Mouse (Mus musculus) skeletal muscle tissue, adult 2 months (tissue): Measurements from ENCODE around the gene Atxn7l1.

Experiments
- DNase-seq: peaks from one replicate; pipeline ENCODE4 v3.0.0-alpha.2; 2012; ENCODE audit warnings: low read depth, low spot score

The Atxn7l1 gene

DNA sequence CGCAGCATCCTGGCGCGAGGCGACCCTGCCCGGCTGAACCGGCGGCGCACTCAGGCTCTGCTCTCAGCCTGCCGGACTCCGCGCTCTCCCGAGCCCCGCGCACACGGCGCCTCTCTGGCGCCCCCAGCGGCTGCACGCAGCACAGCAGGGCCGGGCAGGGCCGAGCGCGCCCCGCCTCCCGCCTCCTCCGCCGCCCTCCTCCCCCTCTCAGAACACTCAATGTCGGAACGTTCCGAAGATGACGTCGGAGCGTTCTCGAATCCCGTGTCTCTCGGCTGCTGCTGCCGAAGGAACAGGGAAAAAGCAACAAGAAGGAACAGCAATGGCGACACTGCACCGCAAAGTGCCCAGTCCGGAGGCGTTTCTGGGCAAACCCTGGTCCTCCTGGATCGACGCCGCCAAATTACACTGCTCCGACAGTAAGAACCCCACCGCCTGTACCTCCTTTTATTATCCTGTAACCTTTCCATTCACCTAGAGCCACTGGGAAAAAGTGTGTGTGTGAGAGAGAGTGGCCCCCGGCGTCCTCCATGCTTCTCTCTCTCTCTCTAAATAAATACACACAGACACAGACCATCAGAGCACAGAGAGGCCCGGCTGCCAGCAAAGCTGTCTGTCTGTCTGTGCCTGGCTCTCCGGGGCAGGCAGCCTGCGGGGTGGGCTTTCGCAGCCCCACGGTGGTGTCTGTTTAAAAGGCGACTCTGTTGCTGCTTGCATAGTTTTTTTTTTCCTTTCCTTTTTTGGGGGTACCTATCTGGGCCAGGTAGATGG is at the start of gene Atxn7l1:
Gene Atxn7l1, plus strand, starts transcription at position 197 of the 771 bp plus-strand sequence.
- peak; percentile 95 for DNase-seq

DNA sequence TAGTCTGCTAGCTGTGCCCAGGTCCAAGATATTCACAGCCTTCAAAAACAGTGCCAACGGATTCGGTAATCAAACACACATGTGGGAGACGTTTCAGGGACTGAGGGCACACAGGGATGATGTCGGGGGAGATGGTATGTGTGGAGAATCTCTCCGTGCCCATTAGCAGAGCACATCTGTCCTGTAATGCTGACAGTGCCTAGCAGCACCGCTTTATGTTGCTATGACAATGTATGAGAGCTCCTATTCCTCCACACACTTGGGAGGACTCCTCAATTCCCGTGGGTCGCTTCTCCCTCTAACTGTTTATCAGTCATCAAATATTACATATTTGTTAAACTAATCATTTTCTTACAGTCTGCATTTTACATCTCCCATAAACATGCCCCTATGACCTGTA is 45.9 kb upstream of the Atxn7l1 start:
- no peak for DNase-seq

DNA sequence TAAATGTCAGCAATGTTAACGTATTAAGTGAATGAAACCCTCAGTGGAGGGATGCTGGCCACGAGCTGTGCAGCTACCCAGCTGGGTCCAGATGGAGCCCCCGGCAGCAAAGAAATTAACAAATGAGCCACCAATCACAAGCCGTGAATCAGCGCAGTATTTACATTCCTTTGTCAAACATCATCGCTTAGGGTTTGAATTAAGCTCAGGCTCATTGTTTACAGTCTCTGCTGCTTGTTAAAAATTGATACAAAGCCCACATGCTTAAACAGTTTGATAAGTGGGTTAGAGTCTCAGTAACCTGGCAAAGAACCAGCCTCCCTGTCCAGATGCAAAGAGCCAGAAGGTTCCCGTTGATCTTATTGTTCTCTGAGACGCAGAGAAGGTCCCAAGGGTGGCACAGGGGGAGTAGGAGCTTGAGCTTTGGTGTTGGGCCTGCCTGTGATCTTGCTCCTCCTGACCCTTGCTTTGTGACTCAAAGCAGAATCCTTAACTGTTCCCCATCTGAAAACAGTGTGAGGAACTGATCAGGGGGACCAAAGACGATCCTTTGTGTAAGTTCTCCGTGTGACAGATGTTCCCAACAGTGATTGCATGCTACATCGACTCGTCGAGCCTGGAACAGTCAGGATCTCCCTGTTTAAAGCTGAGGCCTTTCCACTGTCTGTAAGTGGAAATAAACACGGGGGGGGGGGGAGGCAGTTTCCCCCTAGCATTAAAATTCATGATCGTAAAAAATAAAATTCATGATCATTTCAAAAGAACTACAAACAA is 45.0 kb upstream of the Atxn7l1 start:
- no peak for DNase-seq

DNA sequence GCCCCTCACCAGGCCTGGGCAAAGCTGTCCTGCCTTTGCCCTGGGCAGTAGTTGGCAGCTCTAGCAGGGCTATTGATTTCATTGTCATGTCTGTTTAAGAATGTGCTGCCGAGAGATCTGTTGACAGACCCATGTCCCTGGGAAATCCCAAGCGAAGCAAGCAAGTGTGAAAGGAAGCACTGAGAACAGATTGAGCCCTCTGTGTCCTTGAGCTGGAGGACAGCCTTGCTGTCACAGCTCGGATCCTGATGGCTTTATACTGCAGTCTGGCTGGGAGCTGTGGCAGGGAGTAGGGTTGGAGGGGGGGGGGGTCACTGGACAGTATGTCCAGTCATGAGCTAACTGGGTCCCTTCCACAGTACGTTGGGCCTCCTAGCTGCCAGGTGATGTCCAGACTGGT is 41.8 kb upstream of the Atxn7l1 start:
- DNase-seq, result no peak

DNA sequence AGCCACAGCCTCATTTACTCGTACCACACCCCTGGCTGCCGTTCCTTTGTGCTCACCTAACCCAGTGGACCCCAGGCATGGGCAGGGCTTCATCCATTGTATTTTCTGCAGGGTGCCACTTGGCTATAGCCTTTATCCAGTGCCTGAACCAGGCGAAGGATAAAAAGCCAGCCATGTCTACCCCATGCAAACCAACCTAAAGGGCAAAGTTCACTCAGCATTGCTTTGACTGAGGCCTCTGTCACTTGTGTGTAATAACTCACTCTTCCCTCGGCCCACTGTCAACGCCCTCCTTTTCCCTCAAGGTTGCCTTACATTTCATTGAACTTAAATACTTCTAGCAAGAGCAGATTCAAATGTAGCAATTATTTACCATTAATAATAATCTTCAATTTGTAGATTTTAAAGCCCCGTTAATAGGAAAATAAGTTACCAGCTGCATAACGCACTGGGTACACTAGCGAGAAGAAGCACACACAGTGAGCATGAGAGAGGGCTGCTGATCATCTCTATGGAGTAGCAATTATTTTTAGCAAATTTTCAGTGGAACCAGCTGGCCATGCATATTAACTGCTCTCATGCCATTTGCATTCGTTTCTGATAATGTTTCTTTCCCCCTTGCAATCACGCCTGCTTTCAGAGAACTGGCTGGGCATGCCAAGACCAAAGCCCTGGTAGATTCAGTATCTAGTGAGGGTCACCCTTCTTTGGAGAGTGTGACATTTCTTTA is 40.9 kb upstream of the Atxn7l1 start:
- no peak for DNase-seq

DNA sequence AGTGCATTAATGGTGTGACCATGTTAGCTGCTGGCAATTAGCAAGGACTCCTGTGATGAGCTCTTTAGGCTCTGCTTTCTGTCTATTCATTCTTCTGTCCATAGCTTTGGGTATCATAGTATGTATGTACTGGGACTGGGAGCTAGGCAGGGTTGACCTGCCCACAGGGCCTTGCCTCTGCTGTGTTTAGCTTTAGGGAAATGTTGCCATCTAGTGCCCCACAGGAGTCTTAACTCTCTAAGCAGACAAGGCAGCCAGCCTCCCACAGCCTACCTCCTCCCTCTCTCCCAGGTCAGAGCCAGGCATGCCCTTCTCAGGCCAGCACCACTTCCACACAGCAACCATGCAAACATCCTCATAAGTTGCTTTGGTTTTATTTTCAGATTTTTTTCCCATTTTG is 38.0 kb upstream of the Atxn7l1 start:
- DNase-seq, result peak; percentile 64

DNA sequence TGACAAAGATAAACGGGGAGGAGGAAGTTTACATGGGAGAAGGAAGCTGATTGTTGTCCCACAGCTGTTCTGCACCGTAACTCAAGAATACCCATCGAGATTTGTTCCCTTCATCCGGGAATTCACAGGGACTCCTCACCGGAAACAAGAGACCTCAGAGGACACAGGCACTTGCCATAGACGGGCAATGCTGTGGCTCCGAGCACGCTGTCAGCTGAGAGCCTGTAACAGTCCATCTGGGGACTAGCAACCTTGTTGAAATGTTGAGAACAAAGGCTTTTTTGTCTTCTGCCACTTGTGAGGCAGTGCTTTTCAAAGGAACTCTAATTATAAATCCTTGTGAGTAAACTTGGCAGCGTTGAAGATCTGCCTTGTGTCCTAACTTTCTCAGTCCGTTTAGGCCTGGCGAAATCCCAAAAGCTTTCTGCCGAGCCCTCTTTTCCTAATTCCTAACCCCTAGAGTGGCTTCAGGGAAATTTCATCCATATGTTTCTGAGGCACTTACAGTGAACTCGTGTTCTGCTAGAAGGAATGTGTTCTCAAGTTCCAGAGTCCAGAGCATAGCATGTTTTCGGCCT is 36.5 kb upstream of the Atxn7l1 start:
- peak; percentile 21 for DNase-seq

DNA sequence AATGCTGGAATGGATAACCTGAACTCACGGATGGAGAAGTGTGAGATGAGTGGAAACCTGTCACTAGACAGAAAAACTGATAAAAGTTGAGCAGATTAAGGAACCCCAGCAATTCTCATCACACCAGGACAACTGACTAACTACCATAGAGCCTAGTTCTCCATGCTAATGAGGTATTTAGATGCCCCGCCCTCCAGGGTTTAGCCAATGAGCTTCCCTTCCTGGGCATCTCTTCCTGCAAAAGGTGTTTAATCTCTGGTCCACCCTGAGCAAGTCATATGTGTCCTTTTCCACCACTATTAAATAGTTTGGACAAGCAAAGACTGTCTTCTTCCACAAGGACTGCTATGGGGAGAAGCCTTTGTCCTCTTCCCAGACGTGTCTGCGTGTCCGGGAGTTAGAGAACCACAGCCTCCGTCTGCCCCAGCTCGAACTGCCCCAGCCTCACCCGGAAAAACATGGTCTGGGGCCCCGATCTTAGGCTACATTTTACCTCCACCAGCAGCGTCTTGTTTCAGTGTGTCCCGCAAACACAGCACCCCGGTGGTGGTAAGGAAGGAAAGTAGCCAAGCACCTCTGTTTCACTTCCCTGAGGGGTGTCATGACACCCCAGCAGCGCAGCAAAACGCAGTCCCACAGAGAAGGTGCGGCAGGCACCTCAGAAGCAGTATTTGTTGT is 28.7 kb upstream of the Atxn7l1 start:
- no peak for DNase-seq

DNA sequence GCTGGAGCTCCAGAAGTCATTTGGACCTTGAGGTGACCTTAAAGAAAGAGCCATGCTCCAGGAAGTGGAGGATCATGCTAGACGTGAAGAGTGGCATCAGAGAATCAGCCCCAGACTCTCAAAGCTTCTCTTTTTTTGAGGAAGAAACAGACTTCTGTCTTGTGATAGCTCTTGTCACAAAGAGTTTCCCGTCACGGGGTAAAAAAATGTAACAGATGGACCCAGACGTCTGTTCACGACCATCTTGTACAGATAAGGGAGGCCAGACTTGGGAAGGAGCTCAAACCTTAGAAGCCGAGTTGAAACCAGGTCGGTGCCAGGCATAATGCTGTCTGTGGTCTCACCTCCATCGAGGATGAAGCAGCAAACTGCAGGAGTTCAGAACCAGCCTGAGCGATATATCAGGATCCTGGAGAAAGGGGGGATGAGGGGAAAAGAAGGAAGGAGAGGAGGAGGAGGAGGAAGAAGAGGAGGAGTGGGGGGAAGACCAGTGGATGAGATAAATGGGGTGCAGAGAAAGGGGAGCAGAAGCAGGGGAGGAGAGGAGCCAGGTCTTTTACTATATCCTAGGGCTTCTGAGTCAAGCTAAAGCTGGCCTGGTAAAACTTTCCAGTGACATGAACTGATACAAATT is 21.8 kb upstream of the Atxn7l1 start:
- DNase-seq, result no peak

DNA sequence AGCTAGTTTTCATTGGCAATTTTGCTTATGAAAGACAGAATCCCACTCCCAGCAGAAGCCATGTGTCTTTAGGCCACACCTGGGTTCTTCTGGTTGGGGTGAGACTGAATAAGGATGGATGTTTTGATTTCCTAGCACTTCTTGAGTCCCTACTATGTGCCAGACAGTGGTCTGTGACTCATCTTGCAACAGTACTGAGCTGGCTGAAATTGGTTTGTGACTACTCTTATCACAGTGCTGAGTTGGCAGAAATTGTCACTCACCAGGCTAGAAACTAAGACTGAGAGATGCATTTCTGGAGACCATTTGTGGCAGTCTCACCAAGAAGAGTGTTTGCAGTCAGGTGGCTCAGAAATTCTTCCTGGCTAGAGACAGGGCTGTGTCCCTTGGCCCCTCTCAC is 21.2 kb upstream of the Atxn7l1 start:
- no peak for DNase-seq

DNA sequence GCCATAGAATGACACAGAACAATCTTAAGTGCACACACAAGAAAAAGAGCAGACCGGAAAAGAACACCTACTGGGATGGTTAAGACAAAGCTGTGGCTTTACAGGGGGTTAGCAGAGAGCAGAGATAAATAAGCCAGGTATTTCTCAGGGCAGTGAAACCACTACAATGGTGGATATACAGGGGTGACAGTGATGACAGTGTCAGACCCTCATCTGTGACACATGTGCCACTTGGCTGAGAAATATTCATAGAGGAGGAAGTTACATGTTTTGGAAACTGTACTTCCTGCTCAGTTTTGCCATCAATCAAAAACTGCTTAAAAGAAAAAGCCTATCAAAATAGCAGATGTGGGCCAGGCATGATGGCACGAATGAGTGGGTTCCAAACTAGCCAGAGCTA is 19.4 kb upstream of the Atxn7l1 start:
- DNase-seq, result no peak

DNA sequence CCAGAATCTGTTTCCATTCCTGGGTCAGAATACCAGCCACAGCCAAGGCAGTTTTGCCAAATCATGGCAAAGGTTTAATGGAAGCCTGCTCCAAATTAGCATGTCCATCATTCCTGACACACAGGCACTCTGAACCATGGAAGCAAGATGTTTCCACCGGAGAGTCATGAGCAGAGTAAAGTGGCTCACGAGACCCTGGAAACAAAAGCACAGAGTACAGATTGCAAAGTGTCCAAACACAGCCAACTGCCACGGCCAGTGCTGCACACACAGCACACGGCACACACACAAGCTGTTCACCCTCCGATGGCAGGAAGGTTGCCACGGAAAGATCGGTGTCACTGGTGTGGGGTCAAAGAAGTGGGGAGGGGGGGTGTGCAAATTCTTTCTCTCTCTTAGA is 18.8 kb upstream of the Atxn7l1 start:
- no peak for DNase-seq

DNA sequence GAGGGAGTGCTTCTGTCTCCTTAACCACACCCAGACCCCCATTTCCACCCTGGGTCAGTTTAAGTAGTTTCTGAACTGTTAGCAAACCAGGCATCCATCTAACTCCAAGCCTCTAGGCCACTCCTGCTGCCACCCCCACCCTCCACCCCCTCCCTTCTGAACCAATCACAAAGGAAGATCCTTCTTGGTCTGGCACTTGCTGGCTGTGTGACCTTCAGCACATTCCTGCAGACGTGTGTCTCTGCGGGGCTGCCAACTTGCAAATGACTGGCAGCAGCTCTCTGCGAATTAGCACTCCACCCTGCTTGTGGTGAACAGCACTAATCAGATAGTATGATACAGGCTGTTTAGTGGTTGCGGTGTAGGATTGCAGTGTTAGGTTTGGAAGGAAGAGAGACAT is 18.1 kb upstream of the Atxn7l1 start:
- peak; percentile 17 for DNase-seq

DNA sequence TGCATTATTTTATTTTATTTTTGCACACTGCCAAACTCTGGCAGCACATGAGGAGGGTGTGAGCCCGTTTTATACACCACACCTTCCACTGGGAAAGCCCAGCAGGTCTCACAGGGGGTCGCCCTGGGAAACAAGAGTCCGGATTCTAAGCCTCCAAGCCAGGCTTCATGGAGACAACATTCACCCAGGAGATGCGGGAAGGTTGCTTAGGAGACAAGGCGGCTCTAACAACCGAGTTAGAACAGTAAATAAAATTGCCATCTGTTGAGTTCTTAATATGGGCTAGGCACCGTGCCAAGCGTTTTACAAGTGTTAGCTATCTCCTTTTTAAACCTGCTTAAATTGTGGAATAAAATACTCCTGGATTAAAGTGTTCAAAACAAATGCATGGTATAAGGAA is 17.1 kb upstream of the Atxn7l1 start:
- DNase-seq, result no peak

DNA sequence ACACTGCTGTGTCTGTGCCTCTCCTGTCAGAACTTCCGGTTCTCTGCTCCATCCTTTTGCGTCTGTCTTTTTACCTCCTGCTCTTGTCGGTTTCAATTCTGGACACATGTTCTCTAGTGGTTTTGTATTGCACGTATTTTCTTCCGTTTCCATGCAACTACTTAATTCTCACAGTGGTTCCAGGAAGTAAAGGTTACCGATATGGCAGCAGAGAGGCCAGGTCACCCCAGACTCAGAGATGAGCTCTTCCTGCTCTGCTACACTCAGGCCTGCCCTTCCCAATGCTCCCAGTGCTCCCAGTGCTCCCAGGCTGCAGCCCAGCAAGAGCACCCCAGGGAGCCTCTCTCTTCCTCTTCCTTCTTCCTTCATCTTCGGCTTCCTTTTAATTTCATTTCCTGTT is 15.7 kb upstream of the Atxn7l1 start:
- DNase-seq, result no peak

DNA sequence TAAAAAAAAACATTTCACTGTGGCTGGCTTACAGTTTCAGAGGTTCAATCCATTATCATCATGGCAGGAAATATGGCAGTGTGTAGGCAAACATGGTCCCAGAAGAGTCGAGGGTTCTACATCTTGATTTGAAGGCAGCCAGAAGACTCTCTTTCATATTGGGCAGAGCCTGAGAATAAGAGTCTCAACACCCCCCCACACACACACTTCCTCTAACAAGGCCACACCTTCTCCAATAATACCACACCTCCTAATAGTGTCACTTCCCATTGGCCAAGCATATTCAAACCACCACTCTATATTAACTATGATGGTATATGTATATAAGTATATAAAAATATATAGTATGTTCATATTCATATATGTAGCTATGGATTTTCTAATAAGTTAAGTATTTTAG is 9.6 kb upstream of the Atxn7l1 start:
- no peak for DNase-seq

DNA sequence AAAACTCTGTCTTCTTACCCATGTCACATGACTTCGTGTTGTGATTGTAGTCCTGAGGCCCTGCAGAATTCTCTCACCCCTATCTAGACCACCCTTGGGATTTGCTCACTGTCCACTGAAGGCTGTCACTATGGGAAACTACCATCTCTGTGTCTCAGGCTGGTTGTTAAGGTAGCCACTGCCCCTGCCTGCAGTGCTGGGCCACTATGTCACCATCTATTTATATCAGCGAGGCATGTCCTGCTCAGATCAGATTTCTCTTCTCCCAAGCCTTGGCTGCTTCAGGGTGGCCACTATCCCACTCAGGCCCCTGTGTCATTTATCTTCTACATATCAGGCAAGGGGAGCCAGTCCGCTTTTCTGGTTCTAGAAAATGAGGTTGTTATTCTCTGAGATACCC is 8.4 kb upstream of the Atxn7l1 start:
- DNase-seq, result peak; percentile 88

DNA sequence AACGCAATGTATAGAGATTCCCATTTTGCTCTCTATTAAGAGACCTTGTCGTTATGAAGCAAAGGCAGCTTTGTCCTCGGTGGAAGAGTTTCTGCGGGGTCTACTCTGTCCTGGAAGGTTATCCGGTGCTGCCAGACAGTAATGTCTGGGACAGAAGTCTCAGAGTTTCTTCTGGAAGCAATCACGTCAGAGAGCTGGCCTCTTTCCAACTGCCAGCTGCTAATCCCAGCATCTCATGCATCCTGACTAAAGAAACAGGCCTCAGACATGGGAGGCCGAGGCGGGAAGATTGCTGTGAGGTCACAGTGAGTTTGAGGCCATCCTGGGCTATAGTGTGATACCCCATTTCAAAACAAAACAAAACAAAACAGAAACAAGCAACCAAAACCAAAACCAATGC is 3.0 kb upstream of the Atxn7l1 start:
- DNase-seq, result peak; percentile 30

DNA sequence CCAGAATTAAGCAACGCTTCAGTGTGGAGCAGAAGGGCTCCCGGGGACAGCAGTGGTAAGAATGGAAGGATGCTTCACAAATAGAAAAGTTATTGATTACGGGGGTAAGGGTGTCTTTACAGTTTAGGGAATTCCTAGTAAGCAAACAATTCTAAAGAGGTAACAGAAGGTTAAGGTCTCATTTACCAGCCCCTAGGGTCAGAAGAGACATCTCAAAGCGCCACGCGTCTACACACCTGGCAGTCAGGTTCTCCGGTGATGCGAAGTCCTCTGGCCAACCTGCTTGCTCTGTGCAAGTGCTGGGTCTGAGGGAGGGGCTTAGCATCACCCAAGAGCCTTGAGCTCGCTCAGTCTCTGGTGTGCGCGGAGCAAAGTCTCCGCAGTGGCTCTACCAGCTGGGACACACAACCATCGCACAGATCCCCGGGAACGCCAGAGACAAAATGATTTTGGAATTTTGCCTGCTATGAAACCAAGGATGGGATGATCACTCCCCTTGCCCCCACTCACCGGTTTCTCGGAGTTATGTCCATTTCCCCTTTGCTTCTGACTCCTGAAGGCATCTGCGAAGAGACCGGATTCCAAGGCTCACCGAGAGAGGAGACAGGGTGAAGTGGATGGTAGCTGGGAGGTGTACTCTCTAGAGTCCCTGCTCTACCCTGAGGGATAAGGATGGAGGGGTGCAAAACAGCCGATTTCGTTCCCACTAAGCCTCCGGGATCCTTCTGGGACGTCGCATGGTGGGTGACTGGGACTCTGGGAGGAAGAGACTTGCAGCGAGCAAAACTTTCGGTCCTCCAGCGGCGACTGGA is 665 bp upstream of the Atxn7l1 start:
- no peak for DNase-seq

DNA sequence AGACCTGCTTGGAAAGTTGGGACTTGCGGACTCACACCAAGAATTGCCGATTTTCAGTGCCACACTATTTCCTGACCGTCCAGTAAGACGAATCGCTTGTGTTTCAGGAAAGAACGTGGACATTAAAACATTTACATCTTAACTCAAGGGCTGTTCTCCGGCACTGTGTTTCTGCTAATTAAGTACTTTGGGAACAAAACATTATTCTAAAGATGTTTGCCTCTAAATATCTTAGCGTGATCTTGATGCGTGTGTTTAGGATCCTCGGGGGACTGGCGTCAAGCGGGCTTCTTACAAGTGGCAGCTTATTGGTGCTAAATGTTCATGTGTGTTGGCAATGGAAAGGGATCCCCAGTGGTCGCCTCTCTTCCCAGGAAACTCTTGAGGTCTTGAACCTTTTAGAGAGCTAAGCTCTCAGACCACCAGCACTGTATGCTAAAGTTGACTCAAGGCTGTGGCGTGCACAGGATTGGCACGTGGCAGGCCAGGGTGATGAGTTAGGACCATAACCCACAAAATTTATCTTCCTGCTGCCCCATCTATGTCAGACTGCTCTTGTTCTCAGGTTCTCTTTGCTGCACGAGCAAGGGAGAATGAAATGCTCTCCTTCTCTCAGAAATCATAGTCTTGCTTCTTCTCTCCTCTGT is 2.2 kb downstream of the Atxn7l1 start:
- no peak for DNase-seq
